Comparison of ENCODE assay signal across 8 mouse cellular contexts in the genomic region with DNA sequence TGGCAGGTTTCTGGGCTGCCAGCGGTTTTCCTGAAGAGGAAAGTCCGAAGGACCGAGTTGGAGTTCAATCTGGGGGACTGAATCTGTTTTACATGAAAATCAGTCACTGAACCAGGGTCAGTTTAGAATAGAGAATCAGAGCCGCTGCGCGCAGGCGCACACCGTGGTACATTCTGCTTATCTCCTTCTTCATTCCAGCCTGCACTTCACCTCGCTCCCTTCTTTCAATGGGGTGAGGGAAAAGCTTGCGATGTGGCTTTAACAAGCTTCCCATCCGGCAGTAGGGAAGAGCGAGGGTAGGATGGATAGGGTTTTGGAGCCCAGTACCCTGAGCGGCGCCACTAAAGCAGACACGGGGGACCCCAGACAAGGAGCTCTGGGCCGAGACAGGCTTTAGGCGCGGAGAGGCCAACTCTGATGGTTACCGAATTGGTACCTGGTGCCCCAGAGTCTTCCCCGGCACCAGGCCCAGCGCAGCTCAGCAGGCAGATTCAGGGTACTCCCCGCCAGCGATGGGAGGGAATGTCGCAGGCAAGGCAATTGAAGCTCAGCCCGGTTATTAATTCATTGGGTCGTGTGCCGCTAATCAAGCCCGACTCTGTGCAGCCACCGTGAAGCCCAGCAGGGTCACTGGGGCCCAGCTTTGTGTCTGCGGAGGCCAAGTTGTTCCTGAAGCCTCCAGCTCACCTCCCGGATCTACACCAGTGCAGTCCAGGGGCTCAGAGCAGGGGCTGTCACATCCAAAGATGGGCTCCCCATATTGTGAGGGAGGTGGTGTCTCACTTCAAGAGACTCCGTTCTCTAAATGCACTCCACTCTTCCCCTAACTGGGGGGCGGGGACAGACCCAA. TPM values are rescaled to one million over a fixed set of nuclear protein-coding genes. Genes with fewer than 3 reads are reported as not detected.
DNase-seq lines count a peak whose midpoint lies in the region; ATAC-seq and TF ChIP-seq lines count a peak whose summit lies in the region.

No protein-coding gene starts in this region.

- H3K27me3 ChIP-seq in hindbrain, postnatal 0 days (ENCODE audit: insufficient read depth, low read length), result peaks cover 88% of the 10 kb centered on the region
- H3K27me3 ChIP-seq in lung, postnatal 0 days (replicated peaks; ENCODE audit: insufficient read depth, low read length), result peaks cover 71% of the 10 kb centered on the region
- peaks cover 10% of the 10 kb centered on the region; the same call in 1 of the 2 replicates for H3K27me3 ChIP-seq in stomach, postnatal 0 days (ENCODE audit: control insufficient read depth, insufficient read depth, low read length)

- no peaks in the 10 kb centered on the region for H3K9me3 ChIP-seq in hindbrain, postnatal 0 days (ENCODE audit: low read length)
- no peaks in the 10 kb centered on the region for H3K9me3 ChIP-seq in lung, postnatal 0 days (ENCODE audit: low read length)
- no peaks in the 10 kb centered on the region for H3K9me3 ChIP-seq in stomach, postnatal 0 days (ENCODE audit: control insufficient read depth, low read length)

- no peak for TF ChIP-seq EP300 in lung, postnatal 0 days (IDR thresholded peaks at IDR 0.05)
- no peak for TF ChIP-seq EP300 in stomach, postnatal 0 days (optimal IDR thresholded peaks at IDR 0.05)

- H3K4me2 ChIP-seq in hindbrain, postnatal 0 days (ENCODE audit: low read depth, low read length), result peak overlapping the region; percentile 88
- peak overlapping the region; percentile 65 for H3K4me2 ChIP-seq in lung, postnatal 0 days (replicated peaks; ENCODE audit: low read depth, low read length)
- H3K4me2 ChIP-seq in stomach, postnatal 0 days (replicated peaks; ENCODE audit: low read depth), result peak overlapping the region; percentile 75

- peaks cover 4% of the 10 kb centered on the region; the same call in 1 of the 2 replicates for H3K4me1 ChIP-seq in hindbrain, postnatal 0 days (ENCODE audit: insufficient read depth, low read length)
- H3K4me1 ChIP-seq in lung, postnatal 0 days (ENCODE audit: insufficient read depth, low read depth, low read length), result no peaks in the 10 kb centered on the region
- 0 out of 2 replicates have a peak, but pooled peaks cover 2% of the 10 kb centered on the region for H3K4me1 ChIP-seq in stomach, postnatal 0 days (replicated peaks; ENCODE audit: control insufficient read depth, insufficient read depth)

- no peak for TF ChIP-seq CTCF in hindbrain, postnatal 0 days (IDR thresholded peaks at IDR 0.05; ENCODE audit: low read depth)
- no peak for TF ChIP-seq CTCF in lung, postnatal 0 days (IDR thresholded peaks at IDR 0.05)
- no peak for TF ChIP-seq CTCF in stomach, postnatal 0 days (IDR thresholded peaks at IDR 0.05; ENCODE audit: low read depth)

- 0 out of 2 replicates have a peak overlapping the region, but pooled peaks have one; percentile 3 for H3K9ac ChIP-seq in hindbrain, postnatal 0 days (replicated peaks; ENCODE audit: low read length)
- no peak overlapping the region for H3K9ac ChIP-seq in lung, postnatal 0 days (replicated peaks; ENCODE audit: low read depth)
- no peak overlapping the region for H3K9ac ChIP-seq in stomach, postnatal 0 days (ENCODE audit: low read length)

- peak overlapping the region; percentile 62 for H3K4me3 ChIP-seq in hindbrain, postnatal 0 days (ENCODE audit: low read length)
- H3K4me3 ChIP-seq in lung, postnatal 0 days (ENCODE audit: low read depth, low read length), result peak overlapping the region; percentile 21; the same call in 1 of the 2 replicates
- peak overlapping the region; percentile 51; the same call in 1 of the 2 replicates for H3K4me3 ChIP-seq in stomach, postnatal 0 days (ENCODE audit: low read depth, low read length)

- 2% methylated on average over 33 of the region's 33 CpGs for WGBS in hindbrain, postnatal 0 days
- WGBS in lung, postnatal 0 days, result 2% methylated on average over 33 of the region's 33 CpGs
- WGBS in stomach, postnatal 0 days, result 11% methylated on average over 33 of the region's 33 CpGs

- H3K36me3 ChIP-seq in hindbrain, postnatal 0 days (ENCODE audit: insufficient read depth, low read length), result no peaks in the 10 kb centered on the region
- no peaks in the 10 kb centered on the region for H3K36me3 ChIP-seq in lung, postnatal 0 days (ENCODE audit: insufficient read depth, low read length)
- H3K36me3 ChIP-seq in stomach, postnatal 0 days (ENCODE audit: control insufficient read depth, insufficient read depth, low read length), result no peaks in the 10 kb centered on the region

- H3K27ac ChIP-seq in hindbrain, postnatal 0 days, result no peak overlapping the region
- peak overlapping the region; percentile 90 for H3K27ac ChIP-seq in lung, postnatal 0 days (ENCODE audit: low read length)
- 0 out of 2 replicates have a peak overlapping the region, but pooled peaks have one; percentile 49 for H3K27ac ChIP-seq in stomach, postnatal 0 days (replicated peaks)

- ATAC-seq in hindbrain, postnatal 0 days, result no peak
- ATAC-seq in lung, postnatal 0 days, result no peak
- no peak for ATAC-seq in stomach, postnatal 0 days (ENCODE audit: low FRiP score, low TSS enrichment)

- DNase-seq in urinary bladder, adult 2 months (ENCODE audit: low spot score), result peak; percentile 24
- DNase-seq in urinary bladder, postnatal 10 days (ENCODE audit: low spot score), result no peak
- DNase-seq in hindbrain, postnatal 0 days (ENCODE audit: low spot score), result peak; percentile 46
- peak; percentile 73 for DNase-seq in lung, postnatal 0 days (ENCODE audit: low spot score)
- peak; percentile 41 for DNase-seq in stomach, postnatal 0 days (ENCODE audit: low spot score)
- DNase-seq in cerebellum, adult 9-10 months, result no peak
- DNase-seq in cerebellum, adult 11-12 months, result no peak
- DNase-seq in T-cell, adult 2 months (ENCODE audit: low spot score), result no peak

RNA-seq across cellular contexts. Expression of a gene that starts 4.1 kb away (rescaled TPM):
- 68.3 and 70.7 TPM in 2 replicates for polyA plus RNA-seq in urinary bladder, adult 2 months (2012; rRNA removed)
- 3.3 and 4.2 TPM in 2 replicates for total RNA-seq in hindbrain, postnatal 0 days (2014; rRNA removed)
- polyA plus RNA-seq in hindbrain, postnatal 0 days (2015; fragmentation: Nextera tagmentation; extraction: Ambion mirVana), result 0.84 TPM in 2 replicates
- polyA plus RNA-seq in lung, postnatal 0 days (2015; fragmentation: Nextera tagmentation; extraction: Ambion mirVana), result 9.7 and 11.7 TPM in 2 replicates
- polyA plus RNA-seq in stomach, postnatal 0 days (2015; fragmentation: Nextera tagmentation; extraction: Ambion mirVana), result 4.6 and 5.5 TPM in 2 replicates

Comparison
In these comparisons a context has a peak if more than half of its experiments do, and no peak if none do; other contexts are left out.
1. DNase-seq: peak in urinary bladder, adult 2 months (single experiment), hindbrain, postnatal 0 days (single experiment), lung, postnatal 0 days (single experiment) and stomach, postnatal 0 days (single experiment); none in urinary bladder, postnatal 10 days (single experiment), cerebellum, adult 9-10 months (single experiment), cerebellum, adult 11-12 months (single experiment) and T-cell, adult 2 months (single experiment).
2. Peak in every context shown above with its lines, with median percentiles within 50 percentile points of each other: H3K4me2 ChIP-seq and H3K4me3 ChIP-seq.